Mouse (Mus musculus) ES-CJ7 (cell line): ENCODE measurements around the gene Hist1h1a.
A peak's percentile ranks its signal among the peaks of the same experiment; 100 is the strongest.
"Not testable (repeated sequence)": the region's sequence is repeated elsewhere in the genome, so short reads cannot be mapped to it uniquely, and the experiment has no call there.

Experiments
- DNase-seq: peaks from one replicate; pipeline ENCODE4 v3.0.0; 2011; ENCODE audit warnings: low read depth, low spot score

Gene Hist1h1a

GRCm38 (mm10) chr13:23763586-23764323 is at the start of gene Hist1h1a:
TSS of gene Hist1h1a (plus strand) at chr13:23763666.
- DNase-seq, result peak; percentile 97

- DNase-seq, result no peak
These were observed 47.0 kb upstream of the Hist1h1a start for GRCm38 (mm10) chr13:23716261-23717042.

- DNase-seq, result no peak
These were observed 46.3 kb upstream of the Hist1h1a start for GRCm38 (mm10) chr13:23717176-23717575.

GRCm38 (mm10) chr13:23717593-23718245 is 45.7 kb upstream of the Hist1h1a start:
- DNase-seq, result not testable (repeated sequence)

- no peak for DNase-seq
These were observed 39.2 kb upstream of the Hist1h1a start for GRCm38 (mm10) chr13:23724239-23724638.

- DNase-seq, result no peak
These were observed 38.3 kb upstream of the Hist1h1a start for GRCm38 (mm10) chr13:23725213-23725612.

- no peak for DNase-seq
These were observed 34.8 kb upstream of the Hist1h1a start for GRCm38 (mm10) chr13:23728472-23729191.

GRCm38 (mm10) chr13:23729192-23729525 is 34.3 kb upstream of the Hist1h1a start:
- DNase-seq, result no peak

GRCm38 (mm10) chr13:23729706-23730105 is 33.8 kb upstream of the Hist1h1a start:
- DNase-seq, result no peak

- DNase-seq, result no peak
These were observed 33.0 kb upstream of the Hist1h1a start for GRCm38 (mm10) chr13:23730479-23730878.

- peak; percentile 49 for DNase-seq
These were observed 31.2 kb upstream of the Hist1h1a start for GRCm38 (mm10) chr13:23732156-23732804.

- no peak for DNase-seq
These were observed 26.4 kb upstream of the Hist1h1a start for GRCm38 (mm10) chr13:23737091-23737490.

GRCm38 (mm10) chr13:23738041-23738440 is 25.4 kb upstream of the Hist1h1a start:
- no peak for DNase-seq

- peak; percentile 93 for DNase-seq
These were observed 24.8 kb upstream of the Hist1h1a start, which contains the start of gene Hist1h1c for GRCm38 (mm10) chr13:23738677-23739068. TSS of gene Hist1h1c (plus strand) at chr13:23738808.

- peak; percentile 97 for DNase-seq
These were observed 24.2 kb upstream of the Hist1h1a start for GRCm38 (mm10) chr13:23739069-23739921.

GRCm38 (mm10) chr13:23739922-23740252 is 23.6 kb upstream of the Hist1h1a start:
- DNase-seq, result no peak

GRCm38 (mm10) chr13:23740256-23740840 is 23.1 kb upstream of the Hist1h1a start:
- peak; percentile 38 for DNase-seq

GRCm38 (mm10) chr13:23740910-23741309 is 22.6 kb upstream of the Hist1h1a start:
- no peak for DNase-seq

GRCm38 (mm10) chr13:23742007-23742406 is 21.5 kb upstream of the Hist1h1a start:
- DNase-seq, result peak; percentile 96

GRCm38 (mm10) chr13:23743215-23743614 is 20.3 kb upstream of the Hist1h1a start:
- peak; percentile 40 for DNase-seq
